Mouse (Mus musculus) spleen, adult 2 months (tissue): Measurements from ENCODE around the gene Taok3.

Source experiments
- CTCF ChIP-seq: fragments of 200-500 bp; IDR thresholded peaks from 2 replicates; pipeline ENCODE4 v1.5.1; 2011; ENCODE audit warnings: mild to moderate bottlenecking, inconsistent platforms; ENCODE audit not compliant: insufficient read depth, insufficient read length, insufficient replicate concordance; ENCODE audit errors: extremely low read depth
- POLR2A ChIP-seq: fragments of 200-500 bp; IDR thresholded peaks from 2 replicates; pipeline ENCODE4 v1.6.1; 2011; ENCODE audit warnings: low read depth, low read length, inconsistent platforms

DNA sequence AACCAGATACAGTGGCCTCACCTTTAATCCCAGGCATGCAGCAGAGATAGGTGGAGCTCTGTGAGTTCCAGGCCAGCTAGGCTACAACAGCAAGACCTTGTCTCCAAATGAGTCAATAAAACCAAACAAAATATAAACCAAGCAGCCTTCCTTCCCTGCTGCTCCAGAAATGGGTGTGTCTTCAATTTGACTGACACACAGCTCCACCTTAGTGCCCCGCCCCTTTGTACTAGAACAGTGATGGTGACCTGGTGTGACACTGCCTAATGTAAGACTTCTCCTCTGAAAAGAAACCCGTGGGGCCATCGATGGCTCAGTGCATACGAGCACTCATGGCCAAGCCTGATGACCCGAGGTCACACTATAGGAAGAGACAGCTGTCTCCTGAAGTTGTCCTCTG, 116.6 kb downstream of the Taok3 start:
- no peak for TF ChIP-seq CTCF
- no peak for TF ChIP-seq POLR2A
